In the genomic region with DNA sequence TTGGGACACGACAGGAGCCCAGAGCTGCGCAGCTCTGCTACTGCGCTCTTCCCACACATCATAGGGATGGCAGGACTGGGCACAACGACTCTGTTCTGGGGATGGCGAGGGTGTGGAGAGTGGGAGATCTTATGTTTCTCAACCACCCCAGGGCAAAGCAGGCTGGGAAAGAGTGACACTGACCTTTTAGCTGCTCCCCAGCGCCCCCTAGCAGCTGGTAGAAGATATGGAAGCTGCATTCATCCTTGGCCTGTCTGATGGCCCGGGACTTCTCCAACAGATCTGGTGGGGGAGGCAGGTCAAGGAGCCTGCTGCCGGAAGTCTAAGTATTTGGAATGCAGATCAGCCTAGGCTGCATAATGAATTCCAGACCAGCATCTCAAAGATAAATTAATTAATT, we compare ENCODE assay signal across 11 mouse cellular contexts. TPM values are rescaled to one million over a fixed set of nuclear protein-coding genes. Genes with fewer than 3 reads are reported as not detected.
DNase-seq lines count a peak whose midpoint lies in the region; ATAC-seq and TF ChIP-seq lines count a peak whose summit lies in the region.
"Had no signal": no experiment of that assay in that cellular context is flagged by ENCODE, and none has a peak within 500 bp of the region (broad histone marks: within the 10 kb centered on the region; RNA-seq: fewer than 3 reads in every experiment).

No protein-coding gene starts in this region.

- peak; percentile 41; the same call in 1 of the 2 replicates for TF ChIP-seq CTCF in brain, embryonic 14.5 days (IDR thresholded peaks at IDR 0.05; ENCODE audit: borderline replicate concordance, extremely low read depth, insufficient read depth, insufficient read length)
- TF ChIP-seq CTCF in small intestine, adult 2 months (IDR thresholded peaks at IDR 0.05; ENCODE audit: extremely low read depth, insufficient read length, insufficient replicate concordance, low read depth, low read length), result peak; percentile 49; the same call in 1 of the 2 replicates

- H3K27ac ChIP-seq in liver, embryonic 11.5 days (ENCODE audit: low read depth, low read length), result no peak overlapping the region
- H3K27ac ChIP-seq in small intestine, adult 2 months (ENCODE audit: insufficient read depth, low read depth, low read length), result no peak overlapping the region
- no peak overlapping the region for H3K27ac ChIP-seq in midbrain, embryonic 10.5 days (replicated peaks)
- H3K27ac ChIP-seq: forebrain, embryonic 10.5 days; macrophage had no signal

- H3K4me3 ChIP-seq in liver, embryonic 11.5 days (ENCODE audit: low read depth, low read length), result no peak overlapping the region
- H3K4me3 ChIP-seq in small intestine, adult 2 months (ENCODE audit: low read depth, low read length), result no peak overlapping the region
- H3K4me3 ChIP-seq in midbrain, embryonic 10.5 days, result no peak overlapping the region
- H3K4me3 ChIP-seq: forebrain, embryonic 10.5 days had no signal

- WGBS in liver, embryonic 11.5 days, result 47% methylated on average over 8 of the region's 8 CpGs
- 62% methylated on average over 8 of the region's 8 CpGs for WGBS in small intestine, adult 2 months
- 46% methylated on average over 8 of the region's 8 CpGs for WGBS in midbrain, embryonic 10.5 days

- no peak for TF ChIP-seq POLR2A in brain, embryonic 14.5 days (IDR thresholded peaks at IDR 0.05; ENCODE audit: borderline replicate concordance, extremely low read depth, insufficient read depth, insufficient read length, poor library complexity, severe bottlenecking)
- TF ChIP-seq POLR2A in small intestine, adult 2 months (IDR thresholded peaks at IDR 0.05; ENCODE audit: low read depth, low read length), result no peak

- no peak overlapping the region for H3K4me2 ChIP-seq in liver, embryonic 11.5 days

- intact Hi-C loops in left cerebral cortex, postnatal 14 days (cut with DNase I), result loop anchor here (5.0 kb wide), 4 partner anchors 49 to 151 kb away; a partner anchor contains a TSS

- peak; percentile 57 to 68 for DNase-seq in cerebellum, postnatal 10 days
- no peak for DNase-seq in cerebellum, adult 8-10 months
- peak; percentile 31 for DNase-seq in liver
- DNase-seq in liver, embryonic 11.5 days (ENCODE audit: low spot score), result no peak
- no peak for DNase-seq in brain, embryonic 14.5 days (ENCODE audit: low read depth)
- DNase-seq in left cerebral cortex, postnatal 14 days (ENCODE audit: low spot score in 2 of 2), result no peak
- DNase-seq in midbrain, embryonic 10.5 days (ENCODE audit: low spot score), result no peak
- DNase-seq: kidney, adult 9 months had no signal

- H3K27me3 ChIP-seq in liver, embryonic 11.5 days (replicated peaks; ENCODE audit: control insufficient read depth, insufficient read depth, low read length), result 0 out of 2 replicates have a peak, but pooled peaks cover 3% of the 10 kb centered on the region
- H3K27me3 ChIP-seq in small intestine, adult 2 months (ENCODE audit: control insufficient read depth, insufficient read depth, low read length), result no peaks in the 10 kb centered on the region
- H3K27me3 ChIP-seq in midbrain, embryonic 10.5 days (ENCODE audit: low read depth, poor library complexity, severe bottlenecking), result no peaks in the 10 kb centered on the region

- H3K9me3 ChIP-seq in liver, embryonic 11.5 days (ENCODE audit: control insufficient read depth, low read length), result no peaks in the 10 kb centered on the region
- H3K9me3 ChIP-seq in midbrain, embryonic 10.5 days (replicated peaks), result no peaks in the 10 kb centered on the region
- H3K9me3 ChIP-seq: forebrain, embryonic 10.5 days had no signal

- no peak overlapping the region for H3K9ac ChIP-seq in liver, embryonic 11.5 days (ENCODE audit: low read depth, low read length)

- H3K4me1 ChIP-seq in liver, embryonic 11.5 days (replicated peaks; ENCODE audit: control insufficient read depth, insufficient read depth, low read length), result no peaks in the 10 kb centered on the region
- no peaks in the 10 kb centered on the region for H3K4me1 ChIP-seq in small intestine, adult 2 months (ENCODE audit: control insufficient read depth, insufficient read depth, insufficient read length, low read length)
- H3K4me1 ChIP-seq in midbrain, embryonic 10.5 days, result no peaks in the 10 kb centered on the region
- H3K4me1 ChIP-seq: forebrain, embryonic 10.5 days had no signal

- H3K36me3 ChIP-seq in liver, embryonic 11.5 days (ENCODE audit: control insufficient read depth, insufficient read depth, low read length), result no peaks in the 10 kb centered on the region
- peaks cover 77% of the 10 kb centered on the region for H3K36me3 ChIP-seq in small intestine, adult 2 months (ENCODE audit: control insufficient read depth, insufficient read depth, low read length)
- no peaks in the 10 kb centered on the region for H3K36me3 ChIP-seq in midbrain, embryonic 10.5 days
- H3K36me3 ChIP-seq: forebrain, embryonic 10.5 days had no signal

- ATAC-seq in liver, embryonic 11.5 days (replicated peaks; ENCODE audit: low FRiP score), result no peak

RNA-seq across cellular contexts. Expression of a gene that starts 16.9 kb away (rescaled TPM):
- polyA plus RNA-seq in liver, embryonic 11.5 days (2014; fragmentation: Nextera tagmentation; extraction: Ambion mirVana), result 0.66 and 0.68 TPM in 2 replicates
- polyA plus RNA-seq in brain, embryonic 14.5 days (2012; rRNA removed), result 0.72 and 1.8 TPM in 2 replicates
- 196 and 563 TPM in 2 replicates for polyA plus RNA-seq in small intestine, adult 2 months (2012; rRNA removed)
- total RNA-seq in left cerebral cortex, postnatal 14 days (2021), result 10 to 100 TPM in 1 of 2 experiments, 1 to 10 TPM in 1; 8.8 to 14.5 TPM
- 1.0 and 1.1 TPM in 2 replicates for polyA plus RNA-seq in midbrain, embryonic 10.5 days (2016; fragmentation: Nextera tagmentation; extraction: Ambion mirVana)
- polyA plus RNA-seq: macrophage had no signal

RNA-seq across cellular contexts. Expression of a gene that starts 54.8 kb away (rescaled TPM):
- not detected in 2 replicates for polyA plus RNA-seq in liver, embryonic 11.5 days (2014; fragmentation: Nextera tagmentation; extraction: Ambion mirVana)
- not detected in 2 replicates for polyA plus RNA-seq in brain, embryonic 14.5 days (2012; rRNA removed)
- not detected in 2 replicates for polyA plus RNA-seq in small intestine, adult 2 months (2012; rRNA removed)
- total RNA-seq in left cerebral cortex, postnatal 14 days (2021), result not detected
- polyA plus RNA-seq in midbrain, embryonic 10.5 days (2016; fragmentation: Nextera tagmentation; extraction: Ambion mirVana), result not detected in 2 replicates
- polyA plus RNA-seq: forebrain, embryonic 10.5 days; macrophage had no signal

Comparison
In these comparisons a context has a peak if more than half of its experiments do, and no peak if none do; other contexts are left out.
1. DNase-seq: peak in cerebellum, postnatal 10 days (2 of 2) and liver (single experiment); none in cerebellum, adult 8-10 months (single experiment), liver, embryonic 11.5 days (single experiment), brain, embryonic 14.5 days (single experiment), left cerebral cortex, postnatal 14 days (0 of 2) and midbrain, embryonic 10.5 days (single experiment).
2. RNA of a gene that starts 16.9 kb away (polyA plus RNA-seq): 196 to 563 TPM in small intestine, adult 2 months; 0.72 to 1.8 TPM in brain, embryonic 14.5 days, 1.0 to 1.1 TPM in midbrain, embryonic 10.5 days and 0.66 to 0.68 TPM in liver, embryonic 11.5 days; every median in the first group is over 10 times any median in the second.